Mouse (Mus musculus) C2C12 (cell line): ENCODE measurements around the gene Bsdc1. TPM values are rescaled to one million over a fixed set of nuclear protein-coding genes. Genes with fewer than 3 reads are reported as not detected.

ENCODE experiments used
- H3K27me3 ChIP-seq: one replicate; pipeline ENCODE4 v1.6.1; 2011; ENCODE audit not compliant: control insufficient read depth, insufficient read depth, insufficient read length
- H3K36me3 ChIP-seq: one replicate; pipeline ENCODE4 v1.6.1; 2011; ENCODE audit not compliant: control insufficient read depth, insufficient read depth
- H3K4me3 ChIP-seq: one replicate; pipeline ENCODE4 v1.5.1; 2011; ENCODE audit warnings: mild to moderate bottlenecking, control low read depth; ENCODE audit not compliant: poor library complexity, insufficient read depth, severe bottlenecking
- H3K79me2 ChIP-seq: one replicate; pipeline ENCODE4 v1.6.1; 2011; ENCODE audit not compliant: control insufficient read depth, insufficient read depth
- H3K79me3 ChIP-seq: one replicate; pipeline ENCODE4 v1.6.1; 2011; ENCODE audit warnings: low read depth, control low read depth
- H3ac ChIP-seq: one replicate; pipeline ENCODE3; 2011; ENCODE audit warnings: low read depth; ENCODE audit not compliant: control insufficient read depth, insufficient read length
- CEBPB ChIP-seq: IDR thresholded peaks from one replicate; pipeline ENCODE4 v1.6.1; 2011; ENCODE audit warnings: low read depth, mild to moderate bottlenecking, control low read depth, moderate library complexity
- CTCF ChIP-seq: IDR thresholded peaks from one replicate; pipeline ENCODE4 v1.5.1; 2011; ENCODE audit not compliant: control insufficient read depth, insufficient read depth, insufficient read length
- FOSL1 ChIP-seq: IDR thresholded peaks from one replicate; pipeline ENCODE4 v1.8.0; 2011; ENCODE audit warnings: mild to moderate bottlenecking, low read length; ENCODE audit not compliant: poor library complexity, insufficient read depth, severe bottlenecking
- MAX ChIP-seq: IDR thresholded peaks from one replicate; pipeline ENCODE4 v1.6.1; 2011; ENCODE audit warnings: mild to moderate bottlenecking, control low read depth
- MYOD1 ChIP-seq: IDR thresholded peaks from one replicate; pipeline ENCODE4 v1.6.1; 2011; ENCODE audit warnings: low read depth; ENCODE audit not compliant: control insufficient read depth, insufficient read length
- MYOG ChIP-seq: IDR thresholded peaks from one replicate; pipeline ENCODE4 v1.6.1; 2011; ENCODE audit not compliant: control insufficient read depth, insufficient read length; ENCODE audit errors: extremely low read depth
- USF1 ChIP-seq: IDR thresholded peaks from one replicate; pipeline ENCODE4 v1.6.1; 2011; ENCODE audit warnings: low read depth, mild to moderate bottlenecking, control low read depth, moderate library complexity
- polyA plus RNA-seq: library from polyadenylated mRNA; unstranded; fragments of >200 nt; fragmentation: generic; extraction: Trizol; gene quantifications from one replicate; pipeline ENCODE4 v1.2.1, GENCODE M21; 2012; ENCODE audit warnings: missing spikeins

Gene Bsdc1
- polyA plus RNA-seq, 1 experiment = 11.8 TPM

DNA sequence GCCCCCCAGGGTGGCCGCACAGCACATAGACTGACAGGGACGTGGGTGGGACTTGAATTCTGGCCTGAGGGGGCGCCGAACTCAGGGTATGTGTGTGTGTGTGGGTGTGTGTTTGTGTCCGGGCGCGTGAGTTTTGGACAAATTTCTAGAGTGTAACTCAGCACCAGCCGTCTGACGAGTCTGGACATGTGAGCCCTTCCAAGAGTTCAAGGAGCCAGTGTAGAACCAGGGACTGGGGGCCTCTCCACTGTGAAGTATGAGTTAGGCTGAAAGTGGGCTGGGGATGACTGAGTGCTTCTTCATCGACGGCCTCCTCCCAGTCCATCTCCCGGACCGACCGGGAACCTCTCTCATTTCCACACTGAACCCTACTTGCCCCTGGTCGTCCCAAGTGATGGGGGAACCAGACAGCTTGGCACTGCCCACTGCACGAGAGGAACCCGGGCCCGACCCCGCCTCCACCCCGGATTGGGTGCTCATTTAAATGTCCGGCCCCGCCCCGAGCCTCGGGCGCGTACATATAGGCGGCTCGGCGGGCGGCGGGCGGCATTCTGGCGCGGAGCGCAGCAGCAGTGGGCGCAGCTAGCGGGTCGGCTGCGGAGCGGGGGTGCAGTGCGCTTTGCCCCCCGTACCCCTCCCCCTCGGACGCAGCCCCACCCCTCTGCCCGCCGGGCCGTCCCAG is 51.8 kb downstream of the Bsdc1 start, which contains the start of gene Marcksl1:
Marcksl1 (plus strand) TSS at position 496 of the 682 bp plus-strand sequence.
- TF ChIP-seq CEBPB (no peak), MAX (no peak), CTCF (no peak), MYOG (no peak), USF1 (no peak), MYOD1 (no peak), FOSL1 (no peak)
- H3K4me3 ChIP-seq = peak within 1 kb of the TSS; percentile 78
- H3K79me2 ChIP-seq = peaks cover 20% of the 10 kb centered on the region
- peak within 1 kb of the TSS; percentile 95 for H3ac ChIP-seq
- no peaks in the 10 kb centered on the region for H3K27me3 ChIP-seq
- H3K79me3 ChIP-seq = peaks cover 3% of the 10 kb centered on the region
- H3K36me3 ChIP-seq = peaks cover 11% of the 10 kb centered on the region

DNA sequence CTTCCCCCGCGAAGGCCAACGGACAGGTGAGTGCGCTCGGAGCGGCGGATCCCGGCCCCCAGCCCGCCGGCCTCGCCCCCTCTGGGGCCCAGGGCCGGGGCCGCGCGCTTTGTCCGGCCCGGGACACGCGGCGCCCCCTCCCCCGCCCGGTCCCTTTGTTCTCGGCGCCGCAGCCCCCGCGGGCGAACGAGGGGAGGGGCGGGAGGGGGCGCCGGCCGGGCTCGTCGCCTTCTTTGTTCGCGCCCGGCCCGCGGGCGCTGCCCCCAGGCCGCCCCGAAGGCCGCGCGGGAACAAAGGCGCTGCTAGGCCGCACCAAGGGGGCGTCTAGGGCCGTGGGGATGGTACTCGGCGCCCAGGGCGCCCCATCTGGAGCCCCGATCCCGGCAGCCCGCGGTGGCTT is 52.5 kb downstream of the Bsdc1 start:
- Histone ChIP-seq H3K4me3 (peak overlapping the region; percentile 78), H3ac (peak overlapping the region; percentile 95), H3K27me3 (no peaks in the 10 kb centered on the region), H3K79me3 (peaks cover 3% of the 10 kb centered on the region), H3K79me2 (peaks cover 20% of the 10 kb centered on the region), H3K36me3 (peaks cover 17% of the 10 kb centered on the region)
- TF ChIP-seq MYOD1 = no peak
- no peak for TF ChIP-seq MYOG
- TF ChIP-seq CTCF = no peak
- TF ChIP-seq CEBPB = no peak
- TF ChIP-seq FOSL1 = no peak

DNA sequence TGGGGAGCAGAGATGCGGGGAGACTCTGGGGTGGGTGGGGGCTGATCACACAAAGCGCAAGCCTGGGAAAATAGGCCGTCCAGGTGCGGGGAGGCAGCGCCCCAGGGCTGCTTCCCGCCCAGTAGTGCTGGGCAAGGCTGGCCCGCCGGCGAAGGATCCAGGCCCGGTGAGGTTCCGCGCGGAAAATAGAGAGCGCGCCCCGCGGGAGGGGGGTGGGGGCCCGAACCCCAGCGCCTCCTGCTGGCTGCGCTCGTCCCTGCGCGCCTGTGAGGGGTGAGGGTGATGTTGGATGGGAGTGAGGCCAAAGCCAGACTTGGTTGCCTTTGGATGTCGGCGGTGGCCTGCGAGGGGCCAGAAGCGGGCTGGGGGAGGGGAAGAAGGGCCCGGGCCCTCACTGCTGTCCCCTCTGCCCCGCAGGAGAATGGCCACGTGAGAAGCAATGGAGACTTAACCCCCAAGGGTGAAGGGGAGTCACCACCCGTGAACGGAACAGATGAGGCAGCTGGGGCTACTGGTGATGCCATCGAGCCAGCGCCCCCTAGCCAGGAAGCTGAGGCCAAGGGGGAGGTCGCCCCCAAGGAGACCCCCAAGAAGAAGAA is 53.0 kb downstream of the Bsdc1 start:
- peaks cover 20% of the 10 kb centered on the region for H3K79me2 ChIP-seq
- peak overlapping the region; percentile 95 for H3ac ChIP-seq
- H3K27me3 ChIP-seq = no peaks in the 10 kb centered on the region
- TF ChIP-seq USF1 (no peak), CEBPB (no peak), CTCF (peak; percentile 94), FOSL1 (no peak), MYOD1 (no peak)
- H3K36me3 ChIP-seq = peaks cover 19% of the 10 kb centered on the region
- peaks cover 3% of the 10 kb centered on the region for H3K79me3 ChIP-seq
- H3K4me3 ChIP-seq = peak overlapping the region; percentile 78

DNA sequence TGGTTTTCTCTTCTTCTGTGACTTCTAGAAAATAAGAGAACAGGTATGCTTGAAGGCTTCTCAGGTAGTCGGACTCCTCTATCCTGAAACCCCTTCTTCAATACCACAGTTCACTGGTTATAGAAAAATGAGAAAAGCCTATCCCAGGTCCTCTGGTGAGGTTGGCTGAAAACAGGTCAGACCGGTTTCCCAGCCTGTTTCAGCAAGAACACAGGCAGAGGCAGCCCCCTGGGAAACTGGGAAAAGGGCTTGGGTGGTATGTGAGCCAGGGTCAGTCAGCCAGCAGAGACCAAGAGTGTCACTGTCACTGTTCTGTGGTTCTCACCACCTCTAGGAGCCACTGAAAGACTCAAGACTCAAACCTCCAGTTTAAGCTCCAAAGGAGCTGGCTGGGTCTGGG is 55.5 kb downstream of the Bsdc1 start:
- Histone ChIP-seq H3K36me3 (peaks cover 42% of the 10 kb centered on the region), H3K79me2 (peaks cover 20% of the 10 kb centered on the region), H3K27me3 (no peaks in the 10 kb centered on the region), H3ac (no peak overlapping the region), H3K4me3 (no peak overlapping the region), H3K79me3 (peaks cover 4% of the 10 kb centered on the region)
- TF ChIP-seq MYOD1 (no peak), FOSL1 (no peak), MAX (no peak), CEBPB (no peak), CTCF (no peak), MYOG (no peak), USF1 (no peak)

GRCm38 (mm10) chr4:129518519-129518918 is 57.1 kb downstream of the Bsdc1 start:
- no peaks in the 10 kb centered on the region for H3K27me3 ChIP-seq
- TF ChIP-seq MAX (no peak), MYOD1 (no peak), USF1 (no peak), CEBPB (no peak), MYOG (no peak), FOSL1 (no peak), CTCF (no peak)

More at GRCm38 (mm10) chr4:129518519-129518918, 57.1 kb downstream of the Bsdc1 start:
- Histone ChIP-seq H3K4me3 (no peak overlapping the region), H3ac (no peak overlapping the region), H3K79me3 (peaks cover 4% of the 10 kb centered on the region), H3K36me3 (peaks cover 58% of the 10 kb centered on the region), H3K79me2 (peaks cover 20% of the 10 kb centered on the region)
